18 mouse cellular contexts compared by ENCODE assay signal in the genomic region with DNA sequence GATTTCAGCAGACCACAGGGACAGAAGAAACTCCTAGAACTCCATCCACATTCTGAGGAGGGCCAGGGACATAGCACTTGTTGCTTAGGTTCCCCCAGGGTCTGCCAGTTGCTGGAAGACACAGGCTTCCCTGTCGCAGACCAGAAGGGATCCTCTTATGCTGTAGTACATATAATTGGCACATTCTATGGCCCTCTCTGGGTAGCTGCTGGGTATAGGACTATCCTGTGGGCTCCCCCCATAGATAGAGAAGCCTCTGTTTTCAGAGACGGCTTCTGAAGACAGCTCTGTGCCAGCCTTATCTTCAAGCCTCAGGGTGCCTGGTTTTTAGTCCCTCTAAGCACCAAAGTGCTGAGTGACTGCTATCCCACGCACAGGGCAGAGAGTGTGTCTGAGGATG.
DNase-seq lines count a peak whose midpoint lies in the region; ATAC-seq and TF ChIP-seq lines count a peak whose summit lies in the region.
"Had no signal": no experiment of that assay in that cellular context is flagged by ENCODE, and none has a peak within 500 bp of the region (broad histone marks: within the 10 kb centered on the region; RNA-seq: fewer than 3 reads in every experiment).

No protein-coding gene starts in this region.

- H3K27ac ChIP-seq in kidney, embryonic 16.5 days (ENCODE audit: low read length) = no peak overlapping the region
- no peak overlapping the region for H3K27ac ChIP-seq in ES-E14 (ENCODE audit: insufficient read depth, low read depth, low read length, poor library complexity, severe bottlenecking)
- H3K27ac ChIP-seq in hindbrain, embryonic 14.5 days = peak overlapping the region; percentile 72
- no peak overlapping the region for H3K27ac ChIP-seq in limb, embryonic 13.5 days
- no peak overlapping the region for H3K27ac ChIP-seq in heart, embryonic 10.5 days
- H3K27ac ChIP-seq: limb, embryonic 15.5 days had no signal

- peaks cover 10% of the 10 kb centered on the region for H3K4me1 ChIP-seq in kidney, embryonic 16.5 days (ENCODE audit: insufficient read depth, low read length)
- H3K4me1 ChIP-seq in ES-E14 (ENCODE audit: control insufficient read depth in 2 of 2, insufficient read depth in 2 of 2, low read length in 2 of 2, poor library complexity in 1 of 2) = peaks cover 0 to 14% of the 10 kb centered on the region in 2 experiments; a peak in 2 of 4 replicates
- peaks cover 23% of the 10 kb centered on the region for H3K4me1 ChIP-seq in hindbrain, embryonic 14.5 days (replicated peaks; ENCODE audit: control insufficient read depth, insufficient read depth, low read length)
- peaks cover 21% of the 10 kb centered on the region for H3K4me1 ChIP-seq in limb, embryonic 13.5 days
- peaks cover 11% of the 10 kb centered on the region; the same call in 1 of the 2 replicates for H3K4me1 ChIP-seq in heart, embryonic 10.5 days
- H3K4me1 ChIP-seq: heart, embryonic 12.5 days had no signal

- H3K9me3 ChIP-seq in kidney, embryonic 16.5 days (ENCODE audit: low read length) = no peaks in the 10 kb centered on the region
- H3K9me3 ChIP-seq in ES-E14 (ENCODE audit: control insufficient read depth, insufficient read depth, low read depth, low read length) = no peaks in the 10 kb centered on the region
- no peaks in the 10 kb centered on the region for H3K9me3 ChIP-seq in hindbrain, embryonic 14.5 days (ENCODE audit: control insufficient read depth, low read length)
- H3K9me3 ChIP-seq in limb, embryonic 13.5 days = no peaks in the 10 kb centered on the region
- H3K9me3 ChIP-seq in heart, embryonic 10.5 days = no peaks in the 10 kb centered on the region
- H3K9me3 ChIP-seq: heart, embryonic 12.5 days; limb, embryonic 15.5 days had no signal

- WGBS in kidney, embryonic 16.5 days = 66% methylated on average over 3 of the region's 3 CpGs
- 63% methylated on average over 3 of the region's 3 CpGs for WGBS in hindbrain, embryonic 14.5 days
- 74% methylated on average over 3 of the region's 3 CpGs for WGBS in limb, embryonic 13.5 days
- WGBS in heart, embryonic 10.5 days = 50% methylated on average over 3 of the region's 3 CpGs

- in situ Hi-C loops in ES-E14 (cut with MboI; ENCODE audit: low sequenced_read_pairs in 2 of 2, unreplicated experiment in 2 of 2) = no loop called here

- no peak overlapping the region for H3K9ac ChIP-seq in kidney, embryonic 16.5 days (replicated peaks; ENCODE audit: low read length)
- 0 out of 2 replicates have a peak overlapping the region, but pooled peaks have one; percentile 40 for H3K9ac ChIP-seq in ES-E14 (ENCODE audit: insufficient read depth, low read depth, low read length, poor library complexity, severe bottlenecking)
- H3K9ac ChIP-seq in hindbrain, embryonic 14.5 days = 0 out of 2 replicates have a peak overlapping the region, but pooled peaks have one; percentile 40
- H3K9ac ChIP-seq in limb, embryonic 13.5 days = no peak overlapping the region
- H3K9ac ChIP-seq: heart, embryonic 12.5 days; limb, embryonic 15.5 days; liver, postnatal 0 days had no signal

- peaks cover 3% of the 10 kb centered on the region; the same call in 1 of the 2 replicates for H3K27me3 ChIP-seq in kidney, embryonic 16.5 days (ENCODE audit: insufficient read depth, low read length)
- peaks cover 30% of the 10 kb centered on the region for H3K27me3 ChIP-seq in hindbrain, embryonic 14.5 days (ENCODE audit: control insufficient read depth, insufficient read depth, low read length)
- peaks cover 28% of the 10 kb centered on the region for H3K27me3 ChIP-seq in limb, embryonic 13.5 days
- peaks cover 27% of the 10 kb centered on the region for H3K27me3 ChIP-seq in heart, embryonic 10.5 days (ENCODE audit: insufficient read depth, poor library complexity, severe bottlenecking)

- H3K4me2 ChIP-seq in kidney, embryonic 16.5 days (replicated peaks; ENCODE audit: low read depth, low read length) = no peak overlapping the region; the same call in 1 of the 2 replicates
- peak overlapping the region; percentile 36; the same call in 1 of the 2 replicates for H3K4me2 ChIP-seq in hindbrain, embryonic 14.5 days (replicated peaks)
- peak overlapping the region; percentile 48 for H3K4me2 ChIP-seq in limb, embryonic 13.5 days (replicated peaks)
- H3K4me2 ChIP-seq: heart, embryonic 12.5 days; midbrain, embryonic 11.5 days had no signal

- no peak for DNase-seq in kidney, postnatal 14 days
- DNase-seq in ES-E14 (ENCODE audit: low read depth, low spot score) = no peak
- no peak for DNase-seq in hindbrain, embryonic 14.5 days (ENCODE audit: low spot score)
- DNase-seq in heart, postnatal 14 days = no peak
- DNase-seq in thymus, adult 18-20 months = no peak
- no peak for DNase-seq in heart, embryonic 10.5 days (ENCODE audit: low spot score)
- DNase-seq: cerebellum, adult 9-11 months; gastrocnemius, postnatal 36 days; kidney, postnatal 25 days; layer of hippocampus, adult 9-11 months; liver, postnatal 0 days; right cerebral cortex, postnatal 4 days; thymus, postnatal 25 days had no signal

- intact Hi-C loops in heart, postnatal 14 days (cut with DNase I) = no loop called here

- H3K36me3 ChIP-seq in kidney, embryonic 16.5 days (ENCODE audit: insufficient read depth, low read length) = no peaks in the 10 kb centered on the region
- H3K36me3 ChIP-seq in ES-E14 (ENCODE audit: control insufficient read depth, insufficient read depth, low read length, poor library complexity, severe bottlenecking) = no peaks in the 10 kb centered on the region
- H3K36me3 ChIP-seq in hindbrain, embryonic 14.5 days (replicated peaks; ENCODE audit: control insufficient read depth, insufficient read depth) = no peaks in the 10 kb centered on the region
- H3K36me3 ChIP-seq in limb, embryonic 13.5 days = no peaks in the 10 kb centered on the region
- H3K36me3 ChIP-seq in heart, embryonic 10.5 days = no peaks in the 10 kb centered on the region
- H3K36me3 ChIP-seq: heart, embryonic 12.5 days; limb, embryonic 15.5 days had no signal

- ATAC-seq in kidney, embryonic 16.5 days (ENCODE audit: low FRiP score, low TSS enrichment) = peak; percentile 26
- no peak for ATAC-seq in hindbrain, embryonic 14.5 days (ENCODE audit: low FRiP score)
- ATAC-seq in limb, embryonic 13.5 days (ENCODE audit: low FRiP score, low read depth) = no peak
- ATAC-seq: liver, postnatal 0 days had no signal

- no peak overlapping the region for H3K4me3 ChIP-seq in kidney, embryonic 16.5 days (ENCODE audit: low read length)
- no peak overlapping the region for H3K4me3 ChIP-seq in ES-E14 (ENCODE audit: insufficient read depth in 1 of 2, low read depth in 1 of 2, low read length in 2 of 2, poor library complexity in 1 of 2, severe bottlenecking in 1 of 2)
- no peak overlapping the region for H3K4me3 ChIP-seq in hindbrain, embryonic 14.5 days (replicated peaks; ENCODE audit: low read length)
- H3K4me3 ChIP-seq in limb, embryonic 13.5 days = no peak overlapping the region
- H3K4me3 ChIP-seq in heart, embryonic 10.5 days = no peak overlapping the region
- H3K4me3 ChIP-seq: heart, embryonic 12.5 days; limb, embryonic 15.5 days had no signal

TF ChIP-seq in ES-E14, 5 proteins besides CTCF, POLR2A, EP300 and RAD21:
- no peak for TF ChIP-seq ZNF384 (IDR thresholded peaks at IDR 0.05; ENCODE audit: low read depth, low read length)
- TF ChIP-seq ZC3H11A (IDR thresholded peaks at IDR 0.05; ENCODE audit: borderline replicate concordance, low read depth, low read length) = no peak
- no peak for TF ChIP-seq MAFK (IDR thresholded peaks at IDR 0.05; ENCODE audit: insufficient read depth, low read depth, low read length)
- TF ChIP-seq CHD2 (IDR thresholded peaks at IDR 0.05; ENCODE audit: low read depth, low read length) = no peak

Comparison
In these comparisons a context has a peak if more than half of its experiments do, and no peak if none do; other contexts are left out.
1. H3K9ac ChIP-seq: peak in ES-E14 (single experiment) and hindbrain, embryonic 14.5 days (single experiment); none in kidney, embryonic 16.5 days (single experiment) and limb, embryonic 13.5 days (single experiment).